Mouse (Mus musculus): ENCODE measurements around the gene St7. TPM values are rescaled to one million over a fixed set of nuclear protein-coding genes. Genes with fewer than 3 reads are reported as not detected.

The St7 gene
- polyA plus RNA-seq, 1 experiment from 2014 or later = 31.6 TPM

DNA sequence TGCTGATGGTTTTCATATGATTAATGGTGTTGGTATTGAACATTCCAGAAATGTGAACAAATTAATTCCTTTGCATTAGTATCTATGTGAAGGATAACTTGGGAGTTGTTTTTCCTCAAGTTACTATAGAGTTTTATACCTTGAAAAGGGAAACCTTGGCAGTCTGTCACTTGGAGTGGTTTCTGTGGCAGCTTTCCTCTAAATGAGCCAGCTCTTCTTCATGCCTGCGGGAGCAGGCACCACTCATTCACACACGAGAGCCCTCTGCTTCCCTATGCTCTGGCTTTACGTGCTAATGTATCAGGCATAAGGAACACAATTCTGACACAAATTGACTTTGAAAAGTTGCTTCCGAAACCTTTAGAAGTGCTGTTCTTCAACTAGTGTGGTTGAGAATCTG is 224.5 kb downstream of the St7 start:
- Histone ChIP-seq H3K36me3 (ENCODE audit: control insufficient read depth, insufficient read depth, low read length) (peaks cover 24% of the 10 kb centered on the region), H3K27me3 (ENCODE audit: control insufficient read depth, insufficient read depth, low read length) (no peaks in the 10 kb centered on the region), H3K4me2 (ENCODE audit: low read length) (no peak overlapping the region), H3K4me1 (ENCODE audit: control insufficient read depth in 2 of 2, insufficient read depth in 2 of 2, low read length in 2 of 2) (no peaks in the 10 kb centered on the region), H3K4me3 (ENCODE audit: control insufficient read depth in 1 of 2, insufficient read depth in 1 of 2, low read depth in 1 of 2, low read length in 2 of 2) (no peak overlapping the region), H3K9ac (ENCODE audit: low read length) (no peak overlapping the region), H3K27ac (replicated peaks in 1 of 2; ENCODE audit: control insufficient read depth in 1 of 2, insufficient read depth in 1 of 2, low read depth in 2 of 2, low read length in 2 of 2) (no peak overlapping the region), H3K9me3 (ENCODE audit: control insufficient read depth, low read length) (no peaks in the 10 kb centered on the region)
- WGBS = 81% methylated on average over 4 of the region's 4 CpGs
- ATAC-seq (ENCODE audit: insufficient number of reproducible peaks, insufficient read depth, low FRiP score, low read depth) = no peak

DNA sequence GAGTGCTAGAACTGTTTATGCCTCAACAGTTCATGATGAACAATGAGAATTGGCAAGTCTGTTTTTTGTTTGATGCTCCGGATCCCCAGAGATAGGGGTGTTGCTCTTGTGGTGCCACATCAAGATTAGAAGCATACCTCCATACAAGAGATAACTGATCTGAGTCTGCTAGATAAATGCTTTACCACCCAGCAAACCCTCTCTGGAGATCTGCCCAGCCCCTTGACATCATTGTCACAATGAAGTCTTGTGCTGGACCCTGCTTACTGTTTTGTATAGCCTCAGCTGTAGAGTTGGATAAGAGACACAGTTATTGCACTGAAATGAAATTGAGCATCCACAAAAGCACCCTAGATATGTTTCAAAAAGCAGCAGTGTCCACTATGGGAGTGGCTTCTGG is 229.4 kb downstream of the St7 start:
- Histone ChIP-seq H3K9ac (ENCODE audit: low read length) (no peak overlapping the region), H3K4me2 (ENCODE audit: low read length) (no peak overlapping the region), H3K4me1 (ENCODE audit: control insufficient read depth in 2 of 2, insufficient read depth in 2 of 2, low read length in 2 of 2) (peaks cover 0 to 5% of the 10 kb centered on the region in 2 experiments; a peak in 1 of 4 replicates), H3K36me3 (ENCODE audit: control insufficient read depth, insufficient read depth, low read length) (peaks cover 14% of the 10 kb centered on the region; the same call in 1 of the 2 replicates), H3K27me3 (ENCODE audit: control insufficient read depth, insufficient read depth, low read length) (no peaks in the 10 kb centered on the region), H3K27ac (replicated peaks in 1 of 2; ENCODE audit: control insufficient read depth in 1 of 2, insufficient read depth in 1 of 2, low read depth in 2 of 2, low read length in 2 of 2) (no peak overlapping the region), H3K4me3 (ENCODE audit: control insufficient read depth in 1 of 2, insufficient read depth in 1 of 2, low read depth in 1 of 2, low read length in 2 of 2) (no peak overlapping the region), H3K9me3 (ENCODE audit: control insufficient read depth, low read length) (no peaks in the 10 kb centered on the region)
- ATAC-seq (ENCODE audit: insufficient number of reproducible peaks, insufficient read depth, low FRiP score, low read depth) = no peak
- WGBS = 78% methylated on average over 1 of the region's 1 CpGs

DNA sequence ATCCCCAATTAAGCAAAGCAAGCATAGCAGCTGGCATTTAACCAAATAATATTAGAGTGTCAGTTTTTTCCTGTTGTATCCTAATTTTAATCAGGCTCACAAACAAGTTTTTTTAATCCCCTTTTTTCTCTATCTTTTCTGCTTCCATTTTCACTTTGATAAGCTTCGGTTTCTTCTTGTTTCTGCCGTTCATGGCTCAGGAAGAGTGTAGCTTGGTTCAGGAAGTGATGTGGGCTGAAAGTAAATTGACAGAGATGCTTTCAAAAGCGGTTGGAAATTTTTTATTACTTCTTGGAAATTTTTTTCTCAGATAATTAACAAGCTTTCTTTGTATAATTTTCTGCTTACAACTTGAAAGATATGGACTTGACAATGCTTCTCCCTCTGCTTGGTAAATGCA is 230.2 kb downstream of the St7 start:
- Histone ChIP-seq H3K36me3 (ENCODE audit: control insufficient read depth, insufficient read depth, low read length) (peaks cover 14% of the 10 kb centered on the region; the same call in 1 of the 2 replicates), H3K9ac (ENCODE audit: low read length) (no peak overlapping the region), H3K9me3 (ENCODE audit: control insufficient read depth, low read length) (no peaks in the 10 kb centered on the region), H3K27me3 (ENCODE audit: control insufficient read depth, insufficient read depth, low read length) (no peaks in the 10 kb centered on the region), H3K4me2 (ENCODE audit: low read length) (no peak overlapping the region), H3K27ac (replicated peaks in 1 of 2; ENCODE audit: control insufficient read depth in 1 of 2, insufficient read depth in 1 of 2, low read depth in 2 of 2, low read length in 2 of 2) (no peak overlapping the region), H3K4me1 (ENCODE audit: control insufficient read depth in 2 of 2, insufficient read depth in 2 of 2, low read length in 2 of 2) (peaks cover 0 to 5% of the 10 kb centered on the region in 2 experiments; a peak in 1 of 4 replicates), H3K4me3 (ENCODE audit: control insufficient read depth in 1 of 2, insufficient read depth in 1 of 2, low read depth in 1 of 2, low read length in 2 of 2) (no peak overlapping the region)
- ATAC-seq (ENCODE audit: insufficient number of reproducible peaks, insufficient read depth, low FRiP score, low read depth) = no peak
- WGBS = 61% methylated on average over 3 of the region's 3 CpGs

DNA sequence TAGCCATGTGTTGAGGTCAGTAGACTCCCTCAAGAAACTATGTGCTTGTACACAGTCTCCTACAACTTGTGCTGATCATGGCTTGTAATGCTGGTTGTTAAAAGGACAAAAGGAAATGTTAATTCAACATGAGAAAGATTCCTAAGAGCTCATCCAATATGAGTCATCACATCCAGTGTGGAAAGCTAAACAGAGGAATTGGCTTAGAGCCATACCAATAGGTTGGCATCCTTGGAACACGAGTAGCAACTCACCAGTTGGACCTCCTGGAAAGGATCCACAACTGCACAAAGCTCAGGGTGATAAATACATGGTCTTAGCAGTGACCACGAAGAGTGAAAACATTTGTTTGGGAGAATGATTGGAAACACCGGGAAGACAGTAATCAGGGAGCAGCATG is 230.6 kb downstream of the St7 start:
- 33% methylated on average over 3 of the region's 3 CpGs for WGBS

DNA sequence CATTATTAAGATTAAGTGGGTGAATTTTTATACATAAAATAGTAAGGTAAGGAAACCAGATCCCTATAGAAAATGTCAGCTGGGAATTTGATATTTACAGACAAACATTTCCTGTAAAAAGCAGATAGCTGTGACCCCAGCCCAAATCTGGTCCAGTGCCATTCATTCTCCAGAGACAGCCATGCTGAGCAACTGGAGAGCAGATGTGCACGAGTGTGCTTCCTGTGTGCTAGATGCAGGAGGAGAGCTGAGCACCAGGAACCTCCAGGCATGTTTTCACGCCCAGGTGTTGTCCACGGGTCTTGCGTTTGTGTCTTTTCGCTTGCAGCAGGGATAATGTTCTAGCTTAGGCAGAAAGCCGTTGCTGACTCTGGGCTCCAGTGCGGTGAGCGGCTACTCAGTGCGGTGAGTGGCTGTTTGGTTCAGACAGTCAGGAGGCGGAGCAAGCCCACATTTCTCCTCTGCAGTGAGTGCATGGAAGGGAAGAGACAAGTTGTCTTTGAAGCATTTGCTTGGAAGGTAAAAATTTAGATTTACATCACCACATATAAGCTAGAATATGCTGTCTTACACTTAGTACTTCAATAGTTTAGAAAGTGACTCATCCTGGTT is 231.3 kb downstream of the St7 start:
- no peak for ATAC-seq (ENCODE audit: insufficient number of reproducible peaks, insufficient read depth, low FRiP score, low read depth)
- no peak overlapping the region for H3K27ac ChIP-seq (replicated peaks in 1 of 2; ENCODE audit: control insufficient read depth in 1 of 2, insufficient read depth in 1 of 2, low read depth in 2 of 2, low read length in 2 of 2)

More for the DNA sequence above, 230.6 kb downstream of the St7 start:
- Histone ChIP-seq H3K4me2 (ENCODE audit: low read length) (no peak overlapping the region), H3K9me3 (ENCODE audit: control insufficient read depth, low read length) (no peaks in the 10 kb centered on the region), H3K27me3 (ENCODE audit: control insufficient read depth, insufficient read depth, low read length) (no peaks in the 10 kb centered on the region), H3K36me3 (ENCODE audit: control insufficient read depth, insufficient read depth, low read length) (peaks cover 14% of the 10 kb centered on the region; the same call in 1 of the 2 replicates), H3K4me3 (ENCODE audit: control insufficient read depth in 1 of 2, insufficient read depth in 1 of 2, low read depth in 1 of 2, low read length in 2 of 2) (no peak overlapping the region), H3K4me1 (ENCODE audit: control insufficient read depth in 2 of 2, insufficient read depth in 2 of 2, low read length in 2 of 2) (peaks cover 0 to 5% of the 10 kb centered on the region in 2 experiments; a peak in 1 of 4 replicates), H3K27ac (replicated peaks in 1 of 2; ENCODE audit: control insufficient read depth in 1 of 2, insufficient read depth in 1 of 2, low read depth in 2 of 2, low read length in 2 of 2) (no peak overlapping the region), H3K9ac (ENCODE audit: low read length) (no peak overlapping the region)
- no peak for ATAC-seq (ENCODE audit: insufficient number of reproducible peaks, insufficient read depth, low FRiP score, low read depth)

DNA sequence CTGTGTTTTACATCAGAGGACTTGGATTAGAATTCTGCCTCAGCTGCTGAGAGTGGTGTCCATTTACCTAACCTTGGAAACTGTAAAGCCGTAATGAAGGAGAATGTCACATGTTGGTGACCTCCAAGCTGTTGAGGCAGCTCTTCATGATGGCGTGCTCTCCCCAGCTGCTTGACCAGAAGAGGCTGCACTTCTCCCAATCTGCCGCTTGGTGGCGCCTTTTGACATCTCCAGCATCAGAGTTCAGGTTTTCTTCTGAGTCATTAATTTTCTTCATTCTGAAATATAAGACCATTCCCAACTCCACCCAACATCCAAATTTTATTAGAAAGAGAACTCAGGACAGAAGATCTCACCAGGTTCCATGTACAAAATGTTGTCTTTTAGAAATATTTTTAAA is 232.5 kb downstream of the St7 start:
- Histone ChIP-seq H3K4me2 (ENCODE audit: low read length) (no peak overlapping the region), H3K36me3 (ENCODE audit: control insufficient read depth, insufficient read depth, low read length) (peaks cover 7% of the 10 kb centered on the region; the same call in 1 of the 2 replicates), H3K27me3 (ENCODE audit: control insufficient read depth, insufficient read depth, low read length) (no peaks in the 10 kb centered on the region), H3K9me3 (ENCODE audit: control insufficient read depth, low read length) (no peaks in the 10 kb centered on the region), H3K9ac (ENCODE audit: low read length) (no peak overlapping the region), H3K4me3 (ENCODE audit: control insufficient read depth in 1 of 2, insufficient read depth in 1 of 2, low read depth in 1 of 2, low read length in 2 of 2) (no peak overlapping the region), H3K4me1 (ENCODE audit: control insufficient read depth in 2 of 2, insufficient read depth in 2 of 2, low read length in 2 of 2) (peaks cover 0 to 5% of the 10 kb centered on the region in 2 experiments; a peak in 1 of 4 replicates), H3K27ac (replicated peaks in 1 of 2; ENCODE audit: control insufficient read depth in 1 of 2, insufficient read depth in 1 of 2, low read depth in 2 of 2, low read length in 2 of 2) (no peak overlapping the region)
- ATAC-seq (ENCODE audit: insufficient number of reproducible peaks, insufficient read depth, low FRiP score, low read depth) = no peak
- WGBS = 47% methylated on average over 4 of the region's 4 CpGs

More for the DNA sequence above, 231.3 kb downstream of the St7 start:
- H3K4me1 ChIP-seq (ENCODE audit: control insufficient read depth in 2 of 2, insufficient read depth in 2 of 2, low read length in 2 of 2) = peaks cover 0 to 5% of the 10 kb centered on the region in 2 experiments; a peak in 1 of 4 replicates
- H3K27me3 ChIP-seq (ENCODE audit: control insufficient read depth, insufficient read depth, low read length) = no peaks in the 10 kb centered on the region
- no peak overlapping the region for H3K4me3 ChIP-seq (ENCODE audit: control insufficient read depth in 1 of 2, insufficient read depth in 1 of 2, low read depth in 1 of 2, low read length in 2 of 2)
- H3K9ac ChIP-seq (ENCODE audit: low read length) = no peak overlapping the region
- no peak overlapping the region for H3K4me2 ChIP-seq (ENCODE audit: low read length)
- WGBS = 82% methylated on average over 10 of the region's 10 CpGs
- H3K36me3 ChIP-seq (ENCODE audit: control insufficient read depth, insufficient read depth, low read length) = peaks cover 14% of the 10 kb centered on the region; the same call in 1 of the 2 replicates
- H3K9me3 ChIP-seq (ENCODE audit: control insufficient read depth, low read length) = no peaks in the 10 kb centered on the region

DNA sequence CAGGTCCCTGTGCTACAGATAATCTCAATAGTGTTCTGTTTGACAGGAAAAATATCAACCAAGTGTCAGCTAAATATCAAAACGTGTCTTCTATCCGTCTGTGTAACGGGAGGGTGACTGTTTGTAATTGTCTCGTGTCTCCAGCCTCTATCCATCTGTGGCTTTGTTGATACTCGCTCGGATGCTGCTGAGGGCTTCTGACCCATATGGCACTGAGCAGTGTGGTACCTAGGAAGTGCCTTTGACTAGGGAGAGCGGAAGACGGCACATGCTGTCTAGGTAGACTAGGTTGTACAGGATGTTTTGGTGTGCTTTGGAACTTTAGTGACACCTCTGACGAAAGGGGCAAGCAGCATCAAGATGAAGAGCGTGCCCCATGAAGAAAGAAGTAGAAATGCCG is 235.0 kb downstream of the St7 start:
- H3K27ac ChIP-seq (replicated peaks in 1 of 2; ENCODE audit: control insufficient read depth in 1 of 2, insufficient read depth in 1 of 2, low read depth in 2 of 2, low read length in 2 of 2) = no peak overlapping the region
- H3K9ac ChIP-seq (ENCODE audit: low read length) = no peak overlapping the region
- 75% methylated on average over 11 of the region's 11 CpGs for WGBS
- ATAC-seq (ENCODE audit: insufficient number of reproducible peaks, insufficient read depth, low FRiP score, low read depth) = no peak
- no peak overlapping the region for H3K4me3 ChIP-seq (ENCODE audit: control insufficient read depth in 1 of 2, insufficient read depth in 1 of 2, low read depth in 1 of 2, low read length in 2 of 2)
- peaks cover 8% of the 10 kb centered on the region; the same call in 1 of the 2 replicates for H3K36me3 ChIP-seq (ENCODE audit: control insufficient read depth, insufficient read depth, low read length)
- peaks cover 2 to 12% of the 10 kb centered on the region in 2 experiments for H3K4me1 ChIP-seq (ENCODE audit: control insufficient read depth in 2 of 2, insufficient read depth in 2 of 2, low read length in 2 of 2)
- no peaks in the 10 kb centered on the region for H3K27me3 ChIP-seq (ENCODE audit: control insufficient read depth, insufficient read depth, low read length)
- no peaks in the 10 kb centered on the region for H3K9me3 ChIP-seq (ENCODE audit: control insufficient read depth, low read length)
- H3K4me2 ChIP-seq (ENCODE audit: low read length) = no peak overlapping the region

DNA sequence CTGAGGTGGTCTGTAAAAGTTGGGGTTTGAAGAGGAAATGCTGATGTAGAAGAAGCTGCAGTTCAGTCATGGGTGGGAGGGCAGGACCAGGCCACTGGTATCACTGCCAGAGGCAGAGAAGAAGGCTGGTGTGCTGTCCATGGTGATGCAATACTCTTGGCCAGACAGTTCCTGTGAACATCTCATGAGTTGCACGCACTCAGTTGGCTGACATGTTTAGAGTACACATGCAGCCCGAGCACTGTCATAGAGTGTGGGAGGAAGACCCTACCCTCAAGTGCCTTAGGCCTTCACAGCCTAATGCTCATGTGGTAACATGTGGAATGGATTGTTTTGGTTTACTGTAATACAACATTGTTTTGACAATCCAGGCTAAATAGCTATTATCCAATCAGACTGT is 238.5 kb downstream of the St7 start:
- Histone ChIP-seq H3K36me3 (ENCODE audit: control insufficient read depth, insufficient read depth, low read length) (peaks cover 28% of the 10 kb centered on the region), H3K4me1 (ENCODE audit: control insufficient read depth in 2 of 2, insufficient read depth in 2 of 2, low read length in 2 of 2) (peaks cover 4 to 10% of the 10 kb centered on the region in 2 experiments), H3K27me3 (ENCODE audit: control insufficient read depth, insufficient read depth, low read length) (no peaks in the 10 kb centered on the region), H3K4me2 (ENCODE audit: low read length) (no peak overlapping the region), H3K27ac (replicated peaks in 1 of 2; ENCODE audit: control insufficient read depth in 1 of 2, insufficient read depth in 1 of 2, low read depth in 2 of 2, low read length in 2 of 2) (no peak overlapping the region), H3K4me3 (ENCODE audit: control insufficient read depth in 1 of 2, insufficient read depth in 1 of 2, low read depth in 1 of 2, low read length in 2 of 2) (no peak overlapping the region), H3K9me3 (ENCODE audit: control insufficient read depth, low read length) (no peaks in the 10 kb centered on the region), H3K9ac (ENCODE audit: low read length) (no peak overlapping the region)
- 88% methylated on average over 2 of the region's 2 CpGs for WGBS
- no peak for ATAC-seq (ENCODE audit: insufficient number of reproducible peaks, insufficient read depth, low FRiP score, low read depth)
